Mouse (Mus musculus) liver, embryonic 14.5 days (tissue): ENCODE results near the gene Galnt2. TPM values are rescaled to one million over a fixed set of nuclear protein-coding genes. Genes with fewer than 3 reads are reported as not detected.

ENCODE experiments used
- ATAC-seq: fragments of 200-750 bp; cut with Nextera tagmentation; 2 replicates; pipeline ENCODE4 v1.8.0; 2017; ENCODE audit warnings: moderate number of reproducible peaks, mild to moderate bottlenecking, moderate library complexity; ENCODE audit not compliant: insufficient read depth
- DNase-seq, 3 experiments: peaks; one replicate each; pipeline ENCODE4 v3.0.0-alpha.2; 2012 to 2013; ENCODE audit warnings: low read depth in 3 of 3, low spot score in 3 of 3
- H3K27ac ChIP-seq: fragments of 300-500 bp; sonication (generic); 2 replicates; pipeline ENCODE4 v1.5.1; 2014; ENCODE audit warnings: moderate library complexity, mild to moderate bottlenecking, control low read depth, inconsistent platforms
- H3K27me3 ChIP-seq: fragments of 300-500 bp; sonication (generic); 2 replicates; pipeline ENCODE4 v1.6.1; 2014; ENCODE audit warnings: mild to moderate bottlenecking, low read length, moderate library complexity; ENCODE audit not compliant: control insufficient read depth, insufficient read depth
- H3K36me3 ChIP-seq: fragments of 300-500 bp; sonication (generic); replicated peaks from 2 replicates; pipeline ENCODE4 v1.6.1; 2014; ENCODE audit warnings: low read depth; ENCODE audit not compliant: control insufficient read depth, insufficient read depth
- H3K4me1 ChIP-seq, 2 experiments: fragments of 200-500 bp in 1 of 2; fragments of 300-500 bp in 1 of 2; sonication (generic) in 1 of 2; replicated peaks; 2 replicates each; pipeline ENCODE4 v1.6.1; 2012 to 2014; ENCODE audit warnings: antibody characterized with exemption in 1 of 2, inconsistent platforms in 1 of 2, low read length in 1 of 2; ENCODE audit not compliant: control insufficient read depth in 2 of 2, insufficient read depth in 2 of 2
- H3K4me2 ChIP-seq: fragments of 300-500 bp; sonication (generic); 2 replicates; pipeline ENCODE4 v1.6.1; 2014; ENCODE audit warnings: low read depth, mild to moderate bottlenecking, control low read depth, moderate library complexity
- H3K4me3 ChIP-seq, 2 experiments: fragments of 200-500 bp in 1 of 2; fragments of 300-500 bp in 1 of 2; sonication (generic) in 1 of 2; 2 replicates each; pipeline ENCODE4 v1.5.1; 2012 to 2014; ENCODE audit warnings: low read depth in 2 of 2, low read length in 2 of 2, mild to moderate bottlenecking in 2 of 2, control low read depth in 1 of 2, inconsistent platforms in 1 of 2, moderate library complexity in 1 of 2; ENCODE audit not compliant: insufficient read depth in 1 of 2
- H3K9ac ChIP-seq: fragments of 300-500 bp; sonication (generic); replicated peaks from 2 replicates; pipeline ENCODE4 v1.6.1; 2014; ENCODE audit warnings: mild to moderate bottlenecking, control low read depth, moderate library complexity
- H3K9me3 ChIP-seq: fragments of 300-500 bp; sonication (generic); 2 replicates; pipeline ENCODE4 v1.6.1; 2016; ENCODE audit warnings: low read length, mixed read lengths; ENCODE audit not compliant: control insufficient read depth
- CTCF ChIP-seq: IDR thresholded peaks from 2 replicates; pipeline ENCODE4 v1.5.1; 2016; ENCODE audit warnings: antibody characterized with exemption, low read depth, control low read depth
- EP300 ChIP-seq: IDR thresholded peaks from 2 replicates; pipeline ENCODE4 v1.6.1; 2016; ENCODE audit warnings: antibody characterized with exemption, low read depth
- WGBS: fragments of 180-500 bp; shearing (Covaris S2); extraction: QIAGEN DNeasy Blood & Tissue Kit; methylation state at CpG from one replicate; pipeline ENCODE4 v1.1.7; 2014; ENCODE audit not compliant: insufficient replicate concordance; 5-methylcytosine and 5-hydroxymethylcytosine counted together
- polyA plus RNA-seq, 2 experiments: library from polyadenylated mRNA; depleted of rRNA in 1 of 2; stranded (reverse) in 1 of 2; unstranded in 1 of 2; fragments of >200 nt; fragmentation: Nextera tagmentation in 1 of 2; extraction: Ambion mirVana in 1 of 2; gene quantifications; 2 replicates each; pipeline versions ENCODE4 v1.2.1 to v1.2.3; 2012 to 2014

Gene Galnt2
- polyA plus RNA-seq, 2 experiments: 6.6 to 19.2 TPM

DNA sequence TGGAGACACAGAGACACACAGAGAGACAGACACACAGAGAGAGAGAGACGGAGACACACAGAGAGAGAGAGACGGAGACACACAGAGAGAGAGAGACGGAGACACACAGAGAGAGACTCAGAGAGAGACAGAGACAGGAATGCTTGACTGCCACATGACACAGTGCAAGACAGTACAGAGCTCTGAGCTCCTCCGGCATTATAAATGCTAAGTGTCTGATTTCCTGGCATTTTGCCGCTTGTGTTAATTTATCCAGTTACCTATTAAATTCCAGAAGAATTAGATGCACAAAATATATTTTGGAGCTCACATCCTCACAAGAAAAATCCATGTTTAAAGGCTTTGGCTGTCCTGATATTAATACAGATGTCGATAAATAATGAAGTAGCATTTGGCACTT, 46.1 kb upstream of the Galnt2 start:
- DNase-seq: no peak
- WGBS: 78% methylated on average over 6 of the region's 6 CpGs

DNA sequence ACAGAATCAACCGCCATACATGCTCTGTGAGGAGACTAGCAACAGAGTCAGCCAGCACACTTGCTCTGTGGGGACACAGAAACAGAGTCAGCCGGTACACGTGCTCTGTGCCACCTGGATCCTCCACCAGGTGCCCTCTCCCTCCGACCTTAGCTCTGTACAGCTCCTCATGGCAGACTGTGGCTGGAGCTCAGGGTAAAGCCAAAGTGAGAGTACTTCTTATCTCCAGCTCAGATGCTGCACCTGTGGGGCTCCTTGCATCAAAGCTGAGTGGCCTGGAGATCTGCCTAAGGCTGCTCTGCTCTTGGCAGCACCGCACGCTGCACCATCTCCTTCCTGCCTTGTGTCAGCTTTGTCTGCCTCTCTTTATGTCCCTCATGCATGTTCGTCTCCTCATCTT, 40.8 kb upstream of the Galnt2 start:
- no peak for ATAC-seq
- H3K4me2 ChIP-seq: no peak overlapping the region
- no peak for DNase-seq
- 59% methylated on average over 7 of the region's 7 CpGs for WGBS
- no peak for TF ChIP-seq EP300
- no peak for TF ChIP-seq CTCF
- no peaks in the 10 kb centered on the region for H3K9me3 ChIP-seq
- no peak overlapping the region for H3K9ac ChIP-seq
- no peak overlapping the region for H3K4me3 ChIP-seq
- H3K27me3 ChIP-seq: no peaks in the 10 kb centered on the region
- H3K4me1 ChIP-seq: no peaks in the 10 kb centered on the region
- no peaks in the 10 kb centered on the region for H3K36me3 ChIP-seq
- no peak overlapping the region for H3K27ac ChIP-seq

More for the DNA sequence above, 46.1 kb upstream of the Galnt2 start:
- Histone ChIP-seq H3K27ac (no peak overlapping the region), H3K36me3 (no peaks in the 10 kb centered on the region), H3K9ac (no peak overlapping the region), H3K4me2 (no peak overlapping the region), H3K27me3 (no peaks in the 10 kb centered on the region), H3K4me3 (no peak overlapping the region), H3K4me1 (no peaks in the 10 kb centered on the region), H3K9me3 (no peaks in the 10 kb centered on the region)
- ATAC-seq: no peak
- TF ChIP-seq CTCF: no peak
- TF ChIP-seq EP300: no peak

DNA sequence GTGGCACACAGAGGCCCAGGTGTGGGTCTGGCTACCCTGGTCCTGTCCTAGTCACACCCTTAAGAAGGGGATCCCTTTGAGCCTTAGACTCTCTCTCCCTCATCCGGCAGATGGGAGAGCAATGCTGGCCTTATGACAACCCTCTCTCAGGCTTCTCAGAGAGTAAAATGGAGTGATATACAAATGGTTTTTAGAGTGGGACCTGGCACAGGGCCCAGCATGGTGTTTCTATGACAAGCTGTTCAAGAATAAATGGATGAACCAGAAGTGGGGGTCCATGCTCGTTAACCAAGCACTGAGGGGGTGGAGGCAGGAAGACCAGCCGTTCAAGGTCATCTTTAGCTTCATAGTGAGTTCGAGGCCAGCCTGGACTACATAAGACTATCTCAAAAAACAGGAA, 38.9 kb upstream of the Galnt2 start:
- ATAC-seq (no peak), DNase-seq (no peak)
- no peak overlapping the region for H3K4me2 ChIP-seq
- H3K36me3 ChIP-seq: no peaks in the 10 kb centered on the region
- no peak overlapping the region for H3K27ac ChIP-seq
- H3K27me3 ChIP-seq: no peaks in the 10 kb centered on the region; the same call in 1 of the 2 replicates
- H3K4me1 ChIP-seq: no peaks in the 10 kb centered on the region
- H3K4me3 ChIP-seq: no peak overlapping the region
- no peak overlapping the region for H3K9ac ChIP-seq
- 77% methylated on average over 4 of the region's 4 CpGs for WGBS
- no peaks in the 10 kb centered on the region for H3K9me3 ChIP-seq
- no peak for TF ChIP-seq EP300
- TF ChIP-seq CTCF: no peak

- Histone ChIP-seq H3K9me3 (no peaks in the 10 kb centered on the region), H3K9ac (no peak overlapping the region), H3K27ac (no peak overlapping the region), H3K36me3 (no peaks in the 10 kb centered on the region), H3K4me1 (no peaks in the 10 kb centered on the region), H3K27me3 (no peaks in the 10 kb centered on the region; the same call in 1 of the 2 replicates), H3K4me2 (no peak overlapping the region), H3K4me3 (no peak overlapping the region)
- DNase-seq (no peak), ATAC-seq (no peak)
- TF ChIP-seq EP300: no peak
- WGBS: 66% methylated on average over 10 of the region's 10 CpGs
These were observed 38.2 kb upstream of the Galnt2 start for GRCm38 (mm10) chr8:124192976-124193375.

DNA sequence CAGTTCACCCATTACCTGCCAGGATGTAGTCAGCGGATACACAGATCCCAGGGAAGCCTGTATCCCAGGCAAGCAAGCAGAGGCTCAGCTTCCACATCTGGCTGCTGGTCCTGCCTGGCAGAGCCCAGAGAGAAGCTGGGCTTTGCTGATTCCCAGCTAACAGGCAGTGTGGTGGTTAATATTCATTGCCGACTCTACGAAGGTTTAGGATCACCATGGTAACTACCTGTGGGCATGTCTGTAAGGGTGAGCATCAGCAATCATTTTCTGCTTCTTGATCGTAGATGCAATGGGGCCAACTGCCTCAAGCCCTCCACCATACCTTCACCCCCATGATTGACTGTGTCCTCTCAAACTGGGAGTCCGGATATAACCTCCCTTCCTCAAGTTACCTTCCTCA, 37.2 kb upstream of the Galnt2 start:
- no peak overlapping the region for H3K4me2 ChIP-seq
- no peaks in the 10 kb centered on the region; the same call in 1 of the 2 replicates for H3K27me3 ChIP-seq
- H3K4me3 ChIP-seq: no peak overlapping the region
- WGBS: 66% methylated on average over 5 of the region's 5 CpGs
- H3K36me3 ChIP-seq: no peaks in the 10 kb centered on the region
- no peak overlapping the region for H3K27ac ChIP-seq
- TF ChIP-seq EP300 (no peak), CTCF (no peak)
- H3K9ac ChIP-seq: no peak overlapping the region
- ATAC-seq: no peak
- H3K9me3 ChIP-seq: no peaks in the 10 kb centered on the region
- H3K4me1 ChIP-seq: no peaks in the 10 kb centered on the region
- no peak for DNase-seq
